Mouse (Mus musculus) fat pad, adult 2 months (tissue): ENCODE results near the gene Lrrc26.

ENCODE experiments used
- DNase-seq: peaks from one replicate; pipeline ENCODE4 v3.0.0-alpha.2; 2011; ENCODE audit warnings: low read depth, low spot score; ENCODE audit errors: extremely low read depth

Lrrc26 gene

GRCm38 (mm10) chr2:25292856-25293255 is 3.1 kb downstream of the Lrrc26 start:
- no peak for DNase-seq

- DNase-seq: no peak
Observed at GRCm38 (mm10) chr2:25293706-25294105, 4.0 kb downstream of the Lrrc26 start.

GRCm38 (mm10) chr2:25297093-25297492 is 7.4 kb downstream of the Lrrc26 start:
- no peak for DNase-seq

- DNase-seq: no peak
Observed at GRCm38 (mm10) chr2:25298046-25298445, 8.3 kb downstream of the Lrrc26 start.

- DNase-seq: no peak
Observed at GRCm38 (mm10) chr2:25303452-25303851, 13.7 kb downstream of the Lrrc26 start.

- DNase-seq: no peak
Observed at GRCm38 (mm10) chr2:25303931-25304656, 14.4 kb downstream of the Lrrc26 start.

GRCm38 (mm10) chr2:25304657-25305541 is 15.2 kb downstream of the Lrrc26 start:
- DNase-seq: no peak

GRCm38 (mm10) chr2:25305587-25306359 is 16.1 kb downstream of the Lrrc26 start:
- DNase-seq: no peak

GRCm38 (mm10) chr2:25310180-25310579 is 20.5 kb downstream of the Lrrc26 start:
- DNase-seq: no peak

GRCm38 (mm10) chr2:25310969-25311368 is 21.3 kb downstream of the Lrrc26 start:
- no peak for DNase-seq

GRCm38 (mm10) chr2:25311491-25311891 is 21.8 kb downstream of the Lrrc26 start:
- no peak for DNase-seq

- no peak for DNase-seq
Observed at GRCm38 (mm10) chr2:25318119-25318966, 28.6 kb downstream of the Lrrc26 start.

GRCm38 (mm10) chr2:25318971-25319773 is 29.5 kb downstream of the Lrrc26 start, which contains the start of gene Grin1:
Grin1 (minus strand) TSS chr2:25319187.
- no peak for DNase-seq

GRCm38 (mm10) chr2:25320084-25320483 is 30.4 kb downstream of the Lrrc26 start:
- no peak for DNase-seq

- no peak for DNase-seq
Observed at GRCm38 (mm10) chr2:25326036-25326435, 36.3 kb downstream of the Lrrc26 start.

- DNase-seq: no peak
Observed at GRCm38 (mm10) chr2:25328440-25328839, 38.7 kb downstream of the Lrrc26 start.

- no peak for DNase-seq
Observed at GRCm38 (mm10) chr2:25331470-25331869, 41.8 kb downstream of the Lrrc26 start.

GRCm38 (mm10) chr2:25332286-25333160 is 42.8 kb downstream of the Lrrc26 start, which contains the start of gene Man1b1:
Man1b1 (plus strand) TSS chr2:25332338.
- DNase-seq: peak; percentile 82
